Mouse (Mus musculus) CH12.LX (cell line): Measurements from ENCODE around the gene Cldn1. TPM values are rescaled to one million over a fixed set of nuclear protein-coding genes. Genes with fewer than 3 reads are reported as not detected.

Experiments used
- DNase-seq: peaks from one replicate; pipeline ENCODE4 v3.0.0-alpha.2; 2013; ENCODE audit errors: extremely low read depth
- H3K27ac ChIP-seq: 2 replicates; pipeline ENCODE4 v1.5.1; 2012; ENCODE audit warnings: low read depth, mild to moderate bottlenecking, control low read depth, moderate library complexity; ENCODE audit not compliant: insufficient read depth
- H3K27me3 ChIP-seq: replicated peaks from 2 replicates; pipeline ENCODE3; 2012; ENCODE audit warnings: inconsistent platforms
- H3K36me3 ChIP-seq, 2 experiments: replicated peaks in 1 of 2; 2 replicates each; pipeline versions ENCODE3 to v1.6.1; 2012; ENCODE audit warnings: inconsistent platforms in 1 of 2, low read length in 1 of 2, mild to moderate bottlenecking in 1 of 2, mixed read lengths in 1 of 2, moderate library complexity in 1 of 2; ENCODE audit not compliant: control insufficient read depth in 1 of 2, insufficient read depth in 1 of 2
- H3K4me1 ChIP-seq, 2 experiments: 2 replicates each; pipeline ENCODE4 v1.6.1; 2012; ENCODE audit warnings: inconsistent platforms in 1 of 2, moderate library complexity in 1 of 2; ENCODE audit not compliant: insufficient read depth in 2 of 2, control insufficient read depth in 1 of 2
- H3K4me2 ChIP-seq: 2 replicates; pipeline ENCODE4 v1.6.1; 2012; ENCODE audit warnings: low read depth, mild to moderate bottlenecking, control low read depth; ENCODE audit not compliant: poor library complexity, insufficient read depth, severe bottlenecking
- H3K4me3 ChIP-seq, 3 experiments: fragments of 150-350 bp in 1 of 3; sonication (generic) in 1 of 3; replicated peaks in 1 of 3; 2 replicates each; pipeline versions ENCODE3 to v1.5.1; 2011 to 2012; ENCODE audit warnings: low read depth in 2 of 3, low read length in 2 of 3, mild to moderate bottlenecking in 2 of 3, moderate library complexity in 2 of 3, control low read depth in 1 of 3, improper control_type of control experiment in 1 of 3, inconsistent platforms in 1 of 3, mixed read lengths in 1 of 3; ENCODE audit not compliant: poor library complexity in 1 of 3
- H3K79me2 ChIP-seq: replicated peaks from 2 replicates; pipeline ENCODE4 v1.6.1; 2012; ENCODE audit warnings: mild to moderate bottlenecking, moderate library complexity; ENCODE audit not compliant: control insufficient read depth, poor library complexity, insufficient read depth, severe bottlenecking; ENCODE audit errors: extremely low read depth
- H3K9ac ChIP-seq: 2 replicates; pipeline ENCODE4 v1.6.1; 2012; ENCODE audit warnings: low read depth, mild to moderate bottlenecking, control low read depth, moderate library complexity; ENCODE audit not compliant: insufficient read depth
- H3K9me3 ChIP-seq: replicated peaks from 2 replicates; pipeline ENCODE3; 2012; ENCODE audit warnings: low read length, inconsistent platforms, mixed read lengths
- BHLHE40 ChIP-seq: IDR thresholded peaks from 2 replicates; pipeline ENCODE4 v1.6.1; 2011; ENCODE audit warnings: mild to moderate bottlenecking, low read depth, low read length, improper control_type of control experiment
- CTCF ChIP-seq, 2 experiments: IDR thresholded peaks in 1 of 2; conservative IDR thresholded peaks in 1 of 2; 2 replicates each; pipeline ENCODE4 v1.5.1; 2011 to 2012; ENCODE audit warnings: low read depth in 2 of 2, low read length in 2 of 2, improper control_type of control experiment in 1 of 2, inconsistent platforms in 1 of 2, mild to moderate bottlenecking in 1 of 2, moderate library complexity in 1 of 2
- E2F4 ChIP-seq: IDR thresholded peaks from 2 replicates; pipeline ENCODE4 v1.6.1; 2011; ENCODE audit warnings: low read depth, low read length, improper control_type of control experiment; ENCODE audit not compliant: insufficient replicate concordance
- ELF1 ChIP-seq: IDR thresholded peaks from 2 replicates; pipeline ENCODE4 v1.6.1; 2014; ENCODE audit warnings: low read depth, mild to moderate bottlenecking, inconsistent platforms, low read length, improper control_type of control experiment
- EP300 ChIP-seq: IDR thresholded peaks from 2 replicates; pipeline ENCODE4 v1.6.1; 2011; ENCODE audit warnings: low read length, improper control_type of control experiment
- GABPA ChIP-seq: IDR thresholded peaks from 2 replicates; pipeline ENCODE4 v1.6.1; 2012; ENCODE audit warnings: low read depth, low read length, improper control_type of control experiment, inconsistent platforms; ENCODE audit not compliant: insufficient replicate concordance
- IRF4 ChIP-seq: IDR thresholded peaks from 2 replicates; pipeline ENCODE4 v1.6.1; 2014; ENCODE audit warnings: low read depth, mild to moderate bottlenecking, inconsistent platforms, low read length, improper control_type of control experiment
- KAT2A ChIP-seq: IDR thresholded peaks from 2 replicates; pipeline ENCODE4 v1.6.1; 2012; ENCODE audit warnings: low read length, improper control_type of control experiment, inconsistent platforms; ENCODE audit not compliant: insufficient replicate concordance
- MAX ChIP-seq: IDR thresholded peaks from 2 replicates; pipeline ENCODE4 v1.6.1; 2011; ENCODE audit warnings: low read length, improper control_type of control experiment
- MAZ ChIP-seq: IDR thresholded peaks from 2 replicates; pipeline ENCODE4 v1.6.1; 2012; ENCODE audit warnings: low read depth, mild to moderate bottlenecking, inconsistent platforms, low read length, improper control_type of control experiment, moderate library complexity
- MEF2A ChIP-seq: IDR thresholded peaks from 2 replicates; pipeline ENCODE4 v1.6.1; 2014; ENCODE audit warnings: low read depth, mild to moderate bottlenecking, inconsistent platforms, low read length, improper control_type of control experiment, borderline replicate concordance
- NELFE ChIP-seq: IDR thresholded peaks from 2 replicates; pipeline ENCODE4 v1.6.1; 2011; ENCODE audit warnings: low read depth, low read length, improper control_type of control experiment
- NRF1 ChIP-seq: IDR thresholded peaks from 2 replicates; pipeline ENCODE4 v1.6.1; 2014; ENCODE audit warnings: low read depth, mild to moderate bottlenecking, inconsistent platforms, low read length, improper control_type of control experiment, moderate library complexity
- POLR2AphosphoS2 ChIP-seq: IDR thresholded peaks from 2 replicates; pipeline ENCODE4 v1.6.1; 2011; ENCODE audit warnings: low read depth, low read length, improper control_type of control experiment
- RCOR1 ChIP-seq: conservative IDR thresholded peaks from 2 replicates; pipeline ENCODE4 v1.6.1; 2012; ENCODE audit warnings: low read depth, mild to moderate bottlenecking, inconsistent platforms, low read length, improper control_type of control experiment
- USF1 ChIP-seq: IDR thresholded peaks from 2 replicates; pipeline ENCODE4 v1.6.1; 2014; ENCODE audit warnings: low read depth, mild to moderate bottlenecking, inconsistent platforms, low read length, improper control_type of control experiment
- ZC3H11A ChIP-seq: IDR thresholded peaks from 2 replicates; pipeline ENCODE4 v1.6.1; 2012; ENCODE audit warnings: low read depth, mild to moderate bottlenecking, inconsistent platforms, low read length, improper control_type of control experiment
- ZKSCAN1 ChIP-seq: IDR thresholded peaks from 2 replicates; pipeline ENCODE4 v1.6.1; 2012; ENCODE audit warnings: low read depth, inconsistent platforms, low read length, improper control_type of control experiment, borderline replicate concordance
- ZMIZ1 ChIP-seq: IDR thresholded peaks from 2 replicates; pipeline ENCODE4 v1.6.1; 2012; ENCODE audit warnings: low read depth, mild to moderate bottlenecking, inconsistent platforms, low read length, improper control_type of control experiment
- ZNF384 ChIP-seq: IDR thresholded peaks from 2 replicates; pipeline ENCODE4 v1.6.1; 2012; ENCODE audit warnings: low read depth, low read length, improper control_type of control experiment, inconsistent platforms
- dilution Hi-C: fragments of 300-500 bp; cut with MboI; formaldehyde crosslinking; loops from 2 replicates; pipeline ENCODE4 v1.14.3; 2020; ENCODE audit warnings: low sequenced_read_pairs; ENCODE audit not compliant: extremely low pct_unique_long_range_greater_than_20kb, extremely low pct_ligation_motif_present
- in situ Hi-C: fragments of 300-500 bp; cut with MboI; formaldehyde crosslinking; loops from 3 replicates; pipeline ENCODE4 v1.14.3; 2019; ENCODE audit warnings: low sequenced_read_pairs, low pct_ligation_motif_present, low pct_unique_long_range_greater_than_20kb, mixed read lengths
- polyA plus RNA-seq: library from polyadenylated mRNA; unstranded; fragments of >175 nt; gene quantifications from 2 replicates; pipeline ENCODE4 v1.2.1, GENCODE M21; 2012; ENCODE audit warnings: low read depth; ENCODE audit not compliant: insufficient read length
- total RNA-seq, 2 experiments: library from RNA; depleted of rRNA; stranded (reverse); fragments of 300-350 nt in 1 of 2; fragments of >200 nt in 1 of 2; gene quantifications; 2 replicates each; pipeline ENCODE4 v1.2.3; 2012 to 2014

The Cldn1 gene
- total and polyA plus RNA-seq, 3 experiments, result not detected

DNA sequence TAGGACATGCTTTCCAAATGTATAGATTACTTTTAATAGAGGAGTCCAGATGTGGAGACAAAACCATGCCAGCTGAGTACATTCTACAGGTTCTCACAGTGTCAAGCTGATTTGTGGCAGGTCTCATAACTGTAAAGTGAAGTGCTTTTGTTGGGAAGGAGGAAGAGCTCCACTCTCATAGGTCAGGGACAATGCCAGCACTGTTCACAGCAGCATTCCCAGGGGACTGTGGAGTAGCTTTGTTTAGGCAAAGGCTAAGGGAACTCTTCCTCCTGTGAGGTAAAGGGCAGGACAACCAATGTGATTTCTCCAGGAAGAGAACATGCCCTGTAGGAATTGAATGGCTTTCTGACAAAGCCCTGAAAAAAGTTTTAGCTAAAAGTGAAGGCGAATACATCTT, 1.5 kb downstream of the Cldn1 start:
- DNase-seq, result no peak
- no peak overlapping the region for H3K9ac ChIP-seq
- no peaks in the 10 kb centered on the region for H3K4me1 ChIP-seq
- in situ Hi-C loops (no loop called here), dilution Hi-C loops (no loop called here)
- H3K4me2 ChIP-seq, result no peak overlapping the region
- H3K36me3 ChIP-seq, result no peaks in the 10 kb centered on the region
- H3K27me3 ChIP-seq, result no peaks in the 10 kb centered on the region
- no peak overlapping the region for H3K27ac ChIP-seq
- TF ChIP-seq MEF2A (no peak), MAZ (no peak), EP300 (no peak), ZKSCAN1 (no peak), USF1 (no peak), ZC3H11A (no peak), CTCF (conservative IDR thresholded peaks at IDR 0.05 in 1 of 2, IDR thresholded peaks at IDR 0.05 in 1 of 2; ENCODE audit: low read depth in 2 of 2, low read length in 2 of 2) (no peak)
- H3K9me3 ChIP-seq, result no peaks in the 10 kb centered on the region
- H3K4me3 ChIP-seq, result no peak overlapping the region
- H3K79me2 ChIP-seq, result no peaks in the 10 kb centered on the region

DNA sequence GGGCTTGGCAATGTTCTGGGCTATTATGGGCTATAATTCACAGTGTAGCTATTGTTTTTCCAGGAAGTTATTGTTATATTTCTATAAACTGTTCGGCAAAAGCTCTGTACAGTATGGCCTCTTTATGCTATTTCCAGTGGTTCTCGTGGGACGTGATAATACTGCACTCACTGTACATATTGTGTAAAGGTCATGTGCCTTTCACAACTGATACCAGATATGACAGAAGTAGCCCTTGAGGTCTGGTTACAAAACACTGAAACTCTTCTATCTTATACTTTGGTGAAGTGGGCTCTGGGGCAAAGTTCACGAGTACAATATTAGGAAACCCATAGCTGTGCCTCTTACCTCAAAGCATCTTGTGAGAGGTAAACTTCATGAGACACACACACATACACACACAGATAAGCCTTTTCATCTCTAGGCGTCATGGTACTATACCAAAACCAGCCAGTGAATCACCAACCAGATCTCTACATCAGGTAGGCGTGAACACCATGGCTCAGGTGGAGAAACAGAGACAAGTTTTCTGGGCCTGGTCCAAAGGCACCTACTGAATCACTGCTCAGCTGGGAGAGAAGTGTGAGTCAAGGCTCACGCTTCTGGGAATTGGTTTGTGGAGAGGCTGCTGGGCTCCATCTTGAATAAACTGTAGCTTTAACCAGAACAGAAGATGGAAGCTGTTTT, 2.5 kb downstream of the Cldn1 start:
- H3K4me1 ChIP-seq, result no peaks in the 10 kb centered on the region
- H3K9ac ChIP-seq, result no peak overlapping the region
- no peaks in the 10 kb centered on the region for H3K27me3 ChIP-seq
- dilution Hi-C loops, result no loop called here
- H3K4me3 ChIP-seq, result no peak overlapping the region
- H3K36me3 ChIP-seq, result no peaks in the 10 kb centered on the region
- in situ Hi-C loops, result no loop called here
- H3K4me2 ChIP-seq, result no peak overlapping the region
- DNase-seq, result no peak
- TF ChIP-seq MAX, result no peak
- no peak for TF ChIP-seq IRF4
- no peak for TF ChIP-seq POLR2AphosphoS2
- no peak for TF ChIP-seq E2F4
- TF ChIP-seq ZMIZ1, result no peak
- no peak for TF ChIP-seq ELF1
- TF ChIP-seq NRF1, result no peak
- TF ChIP-seq RCOR1, result no peak
- TF ChIP-seq KAT2A, result no peak
- no peak for TF ChIP-seq ZNF384
- no peak for TF ChIP-seq BHLHE40
- TF ChIP-seq USF1, result no peak
- TF ChIP-seq GABPA, result no peak
- TF ChIP-seq NELFE, result no peak
- H3K9me3 ChIP-seq, result no peaks in the 10 kb centered on the region
- H3K79me2 ChIP-seq, result no peaks in the 10 kb centered on the region
- no peak overlapping the region for H3K27ac ChIP-seq
